Mouse (Mus musculus): ENCODE measurements at regions not wholly inside any gene's neighbourhood (a gene's known extent, or its start where the extent isn't known, plus 50 kb on each side); places are given as distances from the start of the nearest gene placed in this dataset.

GRCm38 (mm10) chr1:57470356-57470755 is 63.5 kb upstream of the Tyw5 start:
- DNase-seq, result no peak

- no peak for DNase-seq
These were observed 65.3 kb upstream of the Tyw5 start for GRCm38 (mm10) chr1:57472235-57472634.

- peak; percentile 42 for DNase-seq
These were observed 70.8 kb upstream of the Tyw5 start for GRCm38 (mm10) chr1:57477725-57478124.

- DNase-seq, result peak; percentile 29
These were observed 71.2 kb upstream of the Tyw5 start for GRCm38 (mm10) chr1:57478151-57478550.

GRCm38 (mm10) chr1:57478800-57479199 is 71.9 kb upstream of the Tyw5 start:
- no peak for DNase-seq

- no peak for DNase-seq
These were observed 72.7 kb upstream of the Tyw5 start for GRCm38 (mm10) chr1:57479566-57479965.

- DNase-seq, result no peak
These were observed 82.3 kb upstream of the Tyw5 start for GRCm38 (mm10) chr1:57489176-57489575.

GRCm38 (mm10) chr1:57489588-57489987 is 82.7 kb upstream of the Tyw5 start:
- no peak for DNase-seq

GRCm38 (mm10) chr1:57490021-57490420 is 83.1 kb upstream of the Tyw5 start:
- DNase-seq, result no peak

GRCm38 (mm10) chr1:57492696-57493095 is 85.8 kb upstream of the Tyw5 start:
- DNase-seq, result no peak

GRCm38 (mm10) chr1:57497489-57498037 is 90.7 kb upstream of the Tyw5 start:
- no peak for DNase-seq

GRCm38 (mm10) chr1:57510359-57511120 is 103.6 kb upstream of the Tyw5 start:
- no peak for DNase-seq

GRCm38 (mm10) chr1:57511902-57512301 is 105.0 kb upstream of the Tyw5 start:
- DNase-seq, result no peak

GRCm38 (mm10) chr1:57512516-57512915 is 105.6 kb upstream of the Tyw5 start:
- DNase-seq, result no peak

- DNase-seq, result no peak
These were observed 119.1 kb upstream of the Tyw5 start for GRCm38 (mm10) chr1:57525965-57526364.

- peak; percentile 33 for DNase-seq
These were observed 121.8 kb upstream of the Tyw5 start for GRCm38 (mm10) chr1:57528703-57529102.

- DNase-seq, result no peak
These were observed 122.4 kb upstream of the Tyw5 start for GRCm38 (mm10) chr1:57529320-57529719.

GRCm38 (mm10) chr1:57537369-57537768 is 130.5 kb upstream of the Tyw5 start:
- DNase-seq, result no peak

GRCm38 (mm10) chr1:57544684-57545083 is 137.8 kb upstream of the Tyw5 start:
- no peak for DNase-seq

GRCm38 (mm10) chr1:57545792-57546685 is 139.1 kb upstream of the Tyw5 start:
- DNase-seq, result no peak

GRCm38 (mm10) chr1:57561517-57561916 is 154.6 kb upstream of the Tyw5 start:
- no peak for DNase-seq

- DNase-seq, result no peak
These were observed 157.8 kb upstream of the Tyw5 start for GRCm38 (mm10) chr1:57564676-57565075.

- no peak for DNase-seq
These were observed 165.2 kb upstream of the Tyw5 start for GRCm38 (mm10) chr1:57572097-57572496.

- DNase-seq, result no peak
These were observed 166.9 kb upstream of the Tyw5 start for GRCm38 (mm10) chr1:57573829-57574228.

Measured in embryo, embryonic 11 days (tissue).